Mouse (Mus musculus) thymus, adult 2 months (tissue): ENCODE data around the gene A130010J15Rik. TPM values are rescaled to one million over a fixed set of nuclear protein-coding genes. Genes with fewer than 3 reads are reported as not detected.

ENCODE experiments used
- DNase-seq: peaks from one replicate; pipeline ENCODE4 v3.0.0; 2021
- H3K27ac ChIP-seq: fragments of 200-500 bp; 2 replicates; pipeline ENCODE4 v1.5.1; 2012; ENCODE audit warnings: low read length, control low read depth; ENCODE audit not compliant: control insufficient read depth, insufficient read depth
- H3K27me3 ChIP-seq: fragments of 200-500 bp; 2 replicates; pipeline ENCODE4 v1.6.1; 2012; ENCODE audit warnings: mild to moderate bottlenecking, low read length, moderate library complexity, mixed read lengths; ENCODE audit not compliant: control insufficient read depth, insufficient read depth
- H3K36me3 ChIP-seq: fragments of 200-500 bp; 2 replicates; pipeline ENCODE4 v1.6.1; 2012; ENCODE audit warnings: mild to moderate bottlenecking, low read length, moderate library complexity; ENCODE audit not compliant: control insufficient read depth, insufficient read depth
- H3K4me1 ChIP-seq: fragments of 200-500 bp; replicated peaks from 2 replicates; pipeline ENCODE4 v1.6.1; 2012; ENCODE audit warnings: low read length; ENCODE audit not compliant: control insufficient read depth, insufficient read depth
- H3K4me3 ChIP-seq: fragments of 200-500 bp; 2 replicates; pipeline ENCODE4 v1.5.1; 2012; ENCODE audit warnings: mild to moderate bottlenecking, low read length, control low read depth, moderate library complexity; ENCODE audit not compliant: control insufficient read depth, insufficient read depth
- CTCF ChIP-seq: fragments of 200-500 bp; IDR thresholded peaks from 2 replicates; pipeline ENCODE4 v1.5.1; 2012; ENCODE audit warnings: mild to moderate bottlenecking, control low read depth, low read length, moderate library complexity, borderline replicate concordance; ENCODE audit not compliant: control insufficient read depth, poor library complexity, insufficient read depth; ENCODE audit errors: extremely low read depth
- POLR2A ChIP-seq: fragments of 200-500 bp; IDR thresholded peaks from 2 replicates; pipeline ENCODE4 v1.6.1; 2012; ENCODE audit warnings: mild to moderate bottlenecking, low read length, control low read depth, moderate library complexity; ENCODE audit not compliant: control insufficient read depth, poor library complexity, insufficient read depth; ENCODE audit errors: extremely low read depth
- WGBS: fragments of 180-500 bp; shearing (Covaris S2); methylation state at CpG from one replicate; pipeline ENCODE4 v1.1.7; 2018; 5-methylcytosine and 5-hydroxymethylcytosine counted together
- polyA plus RNA-seq: library from polyadenylated mRNA; depleted of rRNA; stranded (reverse); fragments of >200 nt; gene quantifications from 2 replicates; pipeline ENCODE4 v1.2.3, GENCODE M21; 2012

The A130010J15Rik gene
- polyA plus RNA-seq, 1 experiment: 7.2 TPM

DNA sequence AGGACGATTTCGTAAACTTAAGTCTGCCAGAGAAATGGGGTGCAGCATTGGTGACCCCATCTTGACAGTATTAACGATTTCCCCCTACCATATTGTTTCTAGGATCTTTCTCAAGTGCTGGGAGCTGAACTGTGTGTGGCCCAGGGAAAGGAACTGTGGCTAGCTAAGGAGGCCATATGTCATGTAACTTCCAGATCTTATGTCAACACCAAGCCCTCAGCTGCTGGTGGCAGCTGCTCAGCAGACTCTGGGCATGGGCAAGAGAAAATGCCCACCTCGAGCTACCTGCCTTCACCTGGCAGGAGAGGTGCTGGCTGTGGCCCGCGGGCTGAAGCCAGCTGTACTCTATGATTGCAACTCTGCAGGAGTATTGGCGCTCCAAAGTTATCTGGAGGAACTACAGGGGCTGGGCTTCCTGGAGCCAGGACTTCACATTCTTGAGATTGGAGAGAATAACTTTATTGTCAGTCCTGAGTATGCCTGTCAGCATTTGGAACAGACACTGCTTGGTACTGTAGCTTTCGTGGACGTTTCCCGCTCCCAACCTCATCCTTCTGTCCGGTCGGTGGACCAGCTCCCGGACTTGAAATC, 6.4 kb downstream of the A130010J15Rik start:
- peaks cover 19% of the 10 kb centered on the region for H3K4me1 ChIP-seq
- H3K4me3 ChIP-seq: no peak overlapping the region
- TF ChIP-seq CTCF (no peak), POLR2A (no peak)
- peaks cover 11% of the 10 kb centered on the region for H3K36me3 ChIP-seq
- no peaks in the 10 kb centered on the region for H3K27me3 ChIP-seq
- peak; percentile 16 for DNase-seq
- WGBS: 84% methylated on average over 13 of the region's 13 CpGs
- H3K27ac ChIP-seq: peak overlapping the region; percentile 84

DNA sequence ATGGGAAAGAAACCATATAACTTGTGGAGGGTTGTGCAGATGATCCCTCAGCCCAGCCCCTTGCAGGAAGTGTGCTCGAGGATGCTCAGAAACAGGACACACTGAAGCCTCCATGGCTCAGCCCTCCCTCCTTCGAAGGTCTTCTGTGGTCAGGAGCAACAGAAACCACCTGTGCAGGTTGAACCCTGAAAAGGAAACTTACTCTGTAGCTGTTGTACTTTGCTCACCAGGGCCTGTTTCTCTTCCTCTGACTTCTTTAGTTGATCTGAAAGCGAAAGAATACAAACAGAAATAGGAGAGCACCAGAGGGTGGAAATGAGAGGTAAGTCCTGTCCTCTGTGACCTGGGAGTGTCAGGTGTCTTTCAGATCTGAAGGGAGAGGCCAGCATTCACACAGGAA, 13.3 kb downstream of the A130010J15Rik start:
- H3K27ac ChIP-seq: peak overlapping the region; percentile 86
- TF ChIP-seq POLR2A (no peak), CTCF (no peak)
- no peak for DNase-seq
- peaks cover 75% of the 10 kb centered on the region for H3K36me3 ChIP-seq
- WGBS: 18% methylated on average over 3 of the region's 3 CpGs
- H3K27me3 ChIP-seq: no peaks in the 10 kb centered on the region
- H3K4me3 ChIP-seq: no peak overlapping the region
- H3K4me1 ChIP-seq: peaks cover 10% of the 10 kb centered on the region

DNA sequence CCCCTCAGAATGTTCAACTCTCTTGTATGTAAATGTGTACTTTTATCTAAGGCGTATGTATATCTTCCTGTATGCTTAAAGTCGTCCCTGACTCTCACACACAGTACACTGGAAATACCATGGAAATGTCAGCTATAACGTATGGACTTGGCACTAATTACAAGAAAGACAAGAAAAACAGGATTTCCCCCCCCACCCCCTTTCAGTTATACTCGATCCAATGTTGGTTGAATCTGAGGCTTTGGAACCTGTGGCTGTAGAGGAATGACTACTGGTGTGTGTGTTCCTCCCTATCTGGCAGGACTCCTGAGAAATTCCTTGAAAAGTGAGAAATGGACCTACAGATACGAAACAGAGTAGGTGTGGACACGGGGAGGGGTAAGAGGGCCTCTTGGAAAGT, 20.4 kb downstream of the A130010J15Rik start:
- Histone ChIP-seq H3K4me3 (no peak overlapping the region), H3K27ac (no peak overlapping the region; the same call in 1 of the 2 replicates), H3K27me3 (no peaks in the 10 kb centered on the region), H3K36me3 (peaks cover 96% of the 10 kb centered on the region), H3K4me1 (peaks cover 34% of the 10 kb centered on the region)
- no peak for TF ChIP-seq CTCF
- TF ChIP-seq POLR2A: no peak
- DNase-seq: no peak
- 93% methylated on average over 6 of the region's 6 CpGs for WGBS

DNA sequence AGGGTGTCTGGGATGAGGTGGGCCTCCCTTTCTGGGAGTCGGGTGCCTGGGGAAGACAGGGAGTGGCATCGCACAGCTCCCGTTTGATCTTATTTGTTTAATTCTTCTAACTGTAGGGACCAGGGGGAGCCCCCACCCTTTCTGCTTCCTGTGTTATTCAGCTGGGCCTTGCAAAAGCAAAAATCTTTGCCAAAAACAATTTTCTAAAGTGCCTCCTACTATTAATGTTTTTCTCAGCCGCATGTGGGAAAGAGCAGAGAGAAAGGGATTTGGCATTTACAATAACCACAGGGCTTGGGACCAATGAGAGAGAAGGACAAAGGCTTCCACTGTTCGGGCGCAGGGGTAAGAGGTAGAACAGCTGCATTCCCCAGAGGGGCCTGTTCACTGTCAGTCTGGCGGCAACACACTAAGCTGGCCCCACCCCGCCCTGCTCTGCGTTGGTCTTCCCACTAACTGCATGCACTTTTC, 21.3 kb downstream of the A130010J15Rik start:
- TF ChIP-seq CTCF: no peak
- TF ChIP-seq POLR2A: no peak
- WGBS: 43% methylated on average over 9 of the region's 9 CpGs
- peak; percentile 63 for DNase-seq

DNA sequence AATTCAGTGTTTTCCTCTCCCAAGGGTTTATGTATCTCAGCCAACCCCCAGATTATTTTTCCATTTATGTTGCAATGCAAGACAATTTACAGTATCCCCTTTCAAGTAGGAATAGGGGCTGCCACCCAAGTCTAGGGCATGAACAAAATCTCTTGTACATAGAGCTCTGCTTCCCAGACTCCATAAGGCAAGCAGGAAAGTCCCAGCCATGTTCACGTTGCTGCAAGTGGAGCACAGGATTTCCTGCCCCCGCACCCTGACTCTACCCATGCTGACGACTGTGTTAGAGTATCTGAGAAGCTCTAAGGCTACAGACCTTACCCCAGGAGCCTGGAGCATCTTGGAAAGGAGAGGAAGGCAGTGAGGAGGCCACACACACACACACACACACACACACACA, 21.9 kb downstream of the A130010J15Rik start:
- WGBS: 64% methylated on average over 3 of the region's 3 CpGs

More for the DNA sequence above, 21.3 kb downstream of the A130010J15Rik start:
- H3K4me1 ChIP-seq: peaks cover 34% of the 10 kb centered on the region
- H3K36me3 ChIP-seq: peaks cover 96% of the 10 kb centered on the region
- H3K27ac ChIP-seq: peak overlapping the region; percentile 91
- H3K4me3 ChIP-seq: no peak overlapping the region
- no peaks in the 10 kb centered on the region for H3K27me3 ChIP-seq

DNA sequence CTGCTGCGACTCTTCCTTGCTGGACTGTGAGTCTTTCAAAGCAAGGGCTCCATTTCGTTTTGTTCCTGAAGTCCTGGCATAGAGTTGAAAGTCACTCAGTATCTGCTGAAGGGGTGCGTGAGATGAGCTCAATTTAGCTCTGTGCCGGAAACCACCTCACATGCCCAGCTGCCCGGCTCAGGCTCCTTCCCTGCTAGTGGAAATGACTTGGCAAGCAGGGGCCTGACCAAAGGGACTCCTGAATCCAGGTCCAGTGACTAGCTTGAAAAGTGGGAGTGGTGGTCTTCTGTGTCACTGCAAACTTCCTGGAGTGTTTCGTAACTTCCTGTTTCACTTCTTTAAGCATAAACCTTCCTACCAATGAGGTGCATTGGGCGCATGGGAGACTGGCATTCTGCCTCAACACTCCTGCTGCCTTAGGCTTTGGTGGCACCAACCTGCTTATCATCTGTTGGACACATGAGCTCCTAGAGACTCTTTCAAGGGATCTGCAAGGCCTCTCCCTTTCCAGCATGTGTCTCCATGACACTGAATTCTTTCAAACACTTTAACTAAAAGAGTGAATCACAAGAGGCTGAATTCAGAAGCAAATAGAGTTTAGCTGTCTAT, 23.9 kb downstream of the A130010J15Rik start:
- 79% methylated on average over 7 of the region's 7 CpGs for WGBS
- DNase-seq: no peak
- H3K36me3 ChIP-seq: peaks cover 96% of the 10 kb centered on the region
- no peaks in the 10 kb centered on the region for H3K27me3 ChIP-seq
- TF ChIP-seq CTCF (no peak), POLR2A (no peak)
- no peak overlapping the region for H3K4me3 ChIP-seq
- H3K4me1 ChIP-seq: peaks cover 36% of the 10 kb centered on the region
- H3K27ac ChIP-seq: peak overlapping the region; percentile 20; the same call in 1 of the 2 replicates

More for the DNA sequence above, 21.9 kb downstream of the A130010J15Rik start:
- Histone ChIP-seq H3K27ac (peak overlapping the region; percentile 91), H3K4me1 (peaks cover 34% of the 10 kb centered on the region), H3K27me3 (no peaks in the 10 kb centered on the region), H3K36me3 (peaks cover 96% of the 10 kb centered on the region), H3K4me3 (no peak overlapping the region)
- no peak for DNase-seq
- TF ChIP-seq CTCF: no peak
- no peak for TF ChIP-seq POLR2A
